In genomic region chr3:104992709-104993388, GRCm38 (mm10) we compare ENCODE assay signal across 9 mouse cellular contexts. TPM values are rescaled to one million over a fixed set of nuclear protein-coding genes. Genes with fewer than 3 reads are reported as not detected.
A peak's percentile ranks its signal among the peaks of the same experiment; 100 is the strongest.
DNase-seq lines count a peak whose midpoint lies in the region; ATAC-seq and TF ChIP-seq lines count a peak whose summit lies in the region.
"Had no signal": no experiment of that assay in that cellular context is flagged by ENCODE, and none has a peak within 500 bp of the region (broad histone marks: within the 10 kb centered on the region; RNA-seq: fewer than 3 reads in every experiment).

No protein-coding gene starts in this region.

- H3K27ac ChIP-seq in heart, embryonic 13.5 days (replicated peaks): peak overlapping the region; percentile 79; the same call in 1 of the 2 replicates
- H3K27ac ChIP-seq in kidney, postnatal 0 days: no peak overlapping the region
- no peak overlapping the region for H3K27ac ChIP-seq in liver, adult 2 months (replicated peaks; ENCODE audit: insufficient read depth, low read depth, low read length)
- H3K27ac ChIP-seq: liver, embryonic 15.5 days had no signal

- no peak for TF ChIP-seq POLR2A in liver, adult 2 months (IDR thresholded peaks at IDR 0.05; ENCODE audit: extremely low read depth, insufficient read depth, low read length)
- TF ChIP-seq POLR2A in myocyte (IDR thresholded peaks at IDR 0.05; ENCODE audit: insufficient read length, low read depth): no peak

- no peaks in the 10 kb centered on the region for H3K9me3 ChIP-seq in heart, embryonic 13.5 days
- H3K9me3 ChIP-seq in kidney, postnatal 0 days (replicated peaks; ENCODE audit: low read length): no peaks in the 10 kb centered on the region
- H3K9me3 ChIP-seq: liver, embryonic 15.5 days had no signal

- TF ChIP-seq CTCF in kidney, postnatal 0 days (IDR thresholded peaks at IDR 0.05; ENCODE audit: low read depth): peak; percentile 98
- TF ChIP-seq CTCF in liver, adult 2 months (IDR thresholded peaks at IDR 0.05; ENCODE audit: low read depth, low read length): peak; percentile 97

- H3ac ChIP-seq in myocyte (ENCODE audit: control insufficient read depth, insufficient read length): no peak overlapping the region

- no peaks in the 10 kb centered on the region for H3K79me2 ChIP-seq in liver, adult 2 months (ENCODE audit: control insufficient read depth, insufficient read depth, low read length)
- H3K79me2 ChIP-seq in myocyte (ENCODE audit: control insufficient read depth, insufficient read depth): no peaks in the 10 kb centered on the region

- peak overlapping the region; percentile 54 for H3K4me2 ChIP-seq in heart, embryonic 13.5 days
- peak overlapping the region; percentile 25; the same call in 1 of the 2 replicates for H3K4me2 ChIP-seq in kidney, postnatal 0 days (ENCODE audit: low read length)
- peak overlapping the region; percentile 66 for H3K4me2 ChIP-seq in myocyte (ENCODE audit: low read depth)
- H3K4me2 ChIP-seq: liver, embryonic 15.5 days had no signal

- 11% methylated on average over 23 of the region's 23 CpGs for WGBS in heart, embryonic 13.5 days
- 15% methylated on average over 23 of the region's 23 CpGs for WGBS in kidney, postnatal 0 days
- 12% methylated on average over 23 of the region's 23 CpGs for WGBS in liver, adult 2 months

- peak; percentile 12 for DNase-seq in c-Kit-negative CD71-positive TER-119-positive erythroid progenitor cells, embryonic 14.5 days (ENCODE audit: low read depth, low spot score)
- DNase-seq in fibroblast of lung, adult 2 months (ENCODE audit: low read depth): peak; percentile 86
- peak; percentile 89 for DNase-seq in kidney, postnatal 0 days (ENCODE audit: low spot score)
- peak; percentile 59 for DNase-seq in liver, adult 2 months (ENCODE audit: extremely low read depth, low read depth, low spot score)
- DNase-seq in spleen, postnatal 4 days (ENCODE audit: low spot score in 2 of 2): peak; percentile 76 to 92

- peak; percentile 77 for ATAC-seq in CD4-positive, CD25-positive, alpha-beta regulatory T cell, adult 4 months
- ATAC-seq in heart, embryonic 13.5 days (ENCODE audit: extremely low read depth, insufficient number of reproducible peaks, low FRiP score, low TSS enrichment): no peak; the same call in none of the 2 replicates
- ATAC-seq in kidney, postnatal 0 days (replicated peaks; ENCODE audit: low FRiP score, low read depth): peak; percentile 85

- peaks cover 44% of the 10 kb centered on the region for H3K4me1 ChIP-seq in heart, embryonic 13.5 days
- H3K4me1 ChIP-seq in kidney, postnatal 0 days (replicated peaks; ENCODE audit: insufficient read depth, low read length): no peaks in the 10 kb centered on the region; the same call in 1 of the 2 replicates
- H3K4me1 ChIP-seq in liver, adult 2 months (ENCODE audit: control insufficient read depth, insufficient read depth, low read length): peaks cover 2% of the 10 kb centered on the region; the same call in 1 of the 2 replicates
- H3K4me1 ChIP-seq: liver, embryonic 15.5 days had no signal

- H3K9ac ChIP-seq in heart, embryonic 13.5 days: peak overlapping the region; percentile 58
- no peak overlapping the region for H3K9ac ChIP-seq in kidney, postnatal 0 days (ENCODE audit: low read depth, low read length)
- no peak overlapping the region for H3K9ac ChIP-seq in liver, adult 2 months (ENCODE audit: low read depth, low read length)
- H3K9ac ChIP-seq: liver, embryonic 15.5 days had no signal

- H3K27me3 ChIP-seq in heart, embryonic 13.5 days (replicated peaks): no peaks in the 10 kb centered on the region
- no peaks in the 10 kb centered on the region for H3K27me3 ChIP-seq in kidney, postnatal 0 days (ENCODE audit: insufficient read depth, low read length)
- H3K27me3 ChIP-seq in liver, adult 2 months (ENCODE audit: control insufficient read depth, insufficient read depth, low read length): no peaks in the 10 kb centered on the region
- no peaks in the 10 kb centered on the region for H3K27me3 ChIP-seq in myocyte (ENCODE audit: control insufficient read depth, insufficient read depth, insufficient read length)

- no peak overlapping the region for H3K4me3 ChIP-seq in heart, embryonic 13.5 days
- H3K4me3 ChIP-seq in kidney, postnatal 0 days (replicated peaks; ENCODE audit: low read depth, low read length): no peak overlapping the region
- no peak overlapping the region for H3K4me3 ChIP-seq in liver, adult 2 months (ENCODE audit: insufficient read depth, low read depth, low read length)
- no peak overlapping the region for H3K4me3 ChIP-seq in myocyte
- H3K4me3 ChIP-seq: liver, embryonic 15.5 days had no signal

- no peaks in the 10 kb centered on the region for H3K36me3 ChIP-seq in heart, embryonic 13.5 days
- H3K36me3 ChIP-seq in kidney, postnatal 0 days (ENCODE audit: insufficient read depth, low read length): no peaks in the 10 kb centered on the region
- H3K36me3 ChIP-seq in liver, adult 2 months (ENCODE audit: control insufficient read depth, insufficient read depth, low read length): no peaks in the 10 kb centered on the region
- no peaks in the 10 kb centered on the region for H3K36me3 ChIP-seq in myocyte (ENCODE audit: control insufficient read depth, insufficient read depth)
- H3K36me3 ChIP-seq: liver, embryonic 15.5 days had no signal

TF ChIP-seq in myocyte, 11 proteins besides CTCF, POLR2A, EP300 and RAD21:
- peak in 1 of 3 experiments; percentile 49 for TF ChIP-seq MYOD1 (IDR thresholded peaks at IDR 0.05; ENCODE audit: control insufficient read depth in 1 of 3, insufficient read length in 2 of 3, low read depth in 2 of 3)
- TF ChIP-seq MYOG (IDR thresholded peaks at IDR 0.05; ENCODE audit: control insufficient read depth in 1 of 3, insufficient read depth in 1 of 3, insufficient read length in 2 of 3, low read depth in 2 of 3): peak in 1 of 3 experiments; percentile 15
- TF ChIP-seq TCF3 (IDR thresholded peaks at IDR 0.05; ENCODE audit: insufficient read length, low read depth): no peak

RNA-seq across cellular contexts. Expression of gene Wnt2b, which starts 31.1 kb away (rescaled TPM):
- polyA plus RNA-seq in CD4-positive, CD25-positive, alpha-beta regulatory T cell, adult 4 months (2017; shearing (Covaris generic)): under 1 TPM; 0.35 to 0.75 TPM
- polyA plus RNA-seq in heart, embryonic 13.5 days (2015; fragmentation: Nextera tagmentation; extraction: Ambion mirVana): 1.1 and 1.8 TPM in 2 replicates
- 0.43 and 0.59 TPM in 2 replicates for polyA plus RNA-seq in kidney, postnatal 0 days (2015; fragmentation: Nextera tagmentation; extraction: Ambion mirVana)
- total RNA-seq in liver, adult 2 months (2014; rRNA removed): 0.09 and 0.20 TPM in 2 replicates
- polyA plus RNA-seq in liver, adult 2 months (2012; rRNA removed): 0.11 and 0.25 TPM in 2 replicates
- polyA plus RNA-seq in myocyte (2012; fragmentation: generic; extraction: Trizol): 0.13 TPM

Comparison
In these comparisons a context has a peak if more than half of its experiments do, and no peak if none do; other contexts are left out.
1. DNase-seq: peak in every context shown above with its lines; median percentile 89 in kidney, postnatal 0 days; 86 in fibroblast of lung, adult 2 months; 84 in spleen, postnatal 4 days; 59 in liver, adult 2 months; 12 in c-Kit-negative CD71-positive TER-119-positive erythroid progenitor cells, embryonic 14.5 days.